Mouse (Mus musculus) lung, postnatal 0 days (tissue): Measurements from ENCODE around the gene Sema3b.

Source experiments
- CTCF ChIP-seq: IDR thresholded peaks from 2 replicates; pipeline ENCODE4 v1.5.1; 2016; ENCODE audit warnings: antibody characterized with exemption, mild to moderate bottlenecking
- EP300 ChIP-seq: IDR thresholded peaks from 2 replicates; pipeline ENCODE4 v1.6.1; 2016; ENCODE audit warnings: antibody characterized with exemption, mild to moderate bottlenecking, control low read depth

DNA sequence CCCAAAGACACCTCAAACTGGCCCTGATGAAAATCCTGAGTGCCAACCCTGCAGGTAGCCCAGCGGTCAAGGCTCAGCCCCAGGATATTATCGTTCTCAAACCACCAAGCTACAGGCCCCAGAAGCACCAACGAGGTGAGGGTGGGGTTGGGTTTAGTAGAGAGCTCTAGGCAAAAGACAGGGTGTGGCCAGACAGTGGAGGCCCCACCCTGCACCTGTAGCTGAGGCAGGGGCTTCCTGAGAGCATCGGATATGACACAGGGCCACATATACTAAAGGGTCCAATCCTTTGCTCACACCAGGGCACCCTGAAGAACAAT, 20.3 kb upstream of the Sema3b start:
- no peak for TF ChIP-seq EP300
- no peak for TF ChIP-seq CTCF
